Mouse (Mus musculus) CH12.LX (cell line): ENCODE measurements at regions not wholly inside any gene's neighbourhood (a gene's known extent, or its start where the extent isn't known, plus 50 kb on each side); places are given as distances from the start of the nearest gene placed in this dataset.
A peak's percentile ranks its signal among the peaks of the same experiment; 100 is the strongest.

Experiments
- DNase-seq: peaks from one replicate; pipeline ENCODE4 v3.0.0-alpha.2; 2013; ENCODE audit errors: extremely low read depth
- H3K27ac ChIP-seq: 2 replicates; pipeline ENCODE4 v1.5.1; 2012; ENCODE audit warnings: low read depth, mild to moderate bottlenecking, control low read depth, moderate library complexity; ENCODE audit not compliant: insufficient read depth
- H3K27me3 ChIP-seq: replicated peaks from 2 replicates; pipeline ENCODE3; 2012; ENCODE audit warnings: inconsistent platforms
- H3K36me3 ChIP-seq, 2 experiments: replicated peaks in 1 of 2; 2 replicates each; pipeline versions ENCODE3 to v1.6.1; 2012; ENCODE audit warnings: inconsistent platforms in 1 of 2, low read length in 1 of 2, mild to moderate bottlenecking in 1 of 2, mixed read lengths in 1 of 2, moderate library complexity in 1 of 2; ENCODE audit not compliant: control insufficient read depth in 1 of 2, insufficient read depth in 1 of 2
- H3K4me1 ChIP-seq, 2 experiments: 2 replicates each; pipeline ENCODE4 v1.6.1; 2012; ENCODE audit warnings: inconsistent platforms in 1 of 2, moderate library complexity in 1 of 2; ENCODE audit not compliant: insufficient read depth in 2 of 2, control insufficient read depth in 1 of 2
- H3K4me2 ChIP-seq: 2 replicates; pipeline ENCODE4 v1.6.1; 2012; ENCODE audit warnings: low read depth, mild to moderate bottlenecking, control low read depth; ENCODE audit not compliant: poor library complexity, insufficient read depth, severe bottlenecking
- H3K4me3 ChIP-seq, 3 experiments: fragments of 150-350 bp in 1 of 3; sonication (generic) in 1 of 3; replicated peaks in 1 of 3; 2 replicates each; pipeline versions ENCODE3 to v1.5.1; 2011 to 2012; ENCODE audit warnings: low read depth in 2 of 3, low read length in 2 of 3, mild to moderate bottlenecking in 2 of 3, moderate library complexity in 2 of 3, control low read depth in 1 of 3, improper control_type of control experiment in 1 of 3, inconsistent platforms in 1 of 3, mixed read lengths in 1 of 3; ENCODE audit not compliant: poor library complexity in 1 of 3
- H3K79me2 ChIP-seq: replicated peaks from 2 replicates; pipeline ENCODE4 v1.6.1; 2012; ENCODE audit warnings: mild to moderate bottlenecking, moderate library complexity; ENCODE audit not compliant: control insufficient read depth, poor library complexity, insufficient read depth, severe bottlenecking; ENCODE audit errors: extremely low read depth
- H3K9ac ChIP-seq: 2 replicates; pipeline ENCODE4 v1.6.1; 2012; ENCODE audit warnings: low read depth, mild to moderate bottlenecking, control low read depth, moderate library complexity; ENCODE audit not compliant: insufficient read depth
- H3K9me3 ChIP-seq: replicated peaks from 2 replicates; pipeline ENCODE3; 2012; ENCODE audit warnings: low read length, inconsistent platforms, mixed read lengths
- CHD1 ChIP-seq: IDR thresholded peaks from 2 replicates; pipeline ENCODE4 v1.6.1; 2012; ENCODE audit warnings: low read depth, low read length, improper control_type of control experiment, inconsistent platforms
- CHD2 ChIP-seq: IDR thresholded peaks from 2 replicates; pipeline ENCODE4 v1.6.1; 2011; ENCODE audit warnings: low read length, improper control_type of control experiment
- CTCF ChIP-seq, 2 experiments: IDR thresholded peaks in 1 of 2; conservative IDR thresholded peaks in 1 of 2; 2 replicates each; pipeline ENCODE4 v1.5.1; 2011 to 2012; ENCODE audit warnings: low read depth in 2 of 2, low read length in 2 of 2, improper control_type of control experiment in 1 of 2, inconsistent platforms in 1 of 2, mild to moderate bottlenecking in 1 of 2, moderate library complexity in 1 of 2
- E2F4 ChIP-seq: IDR thresholded peaks from 2 replicates; pipeline ENCODE4 v1.6.1; 2011; ENCODE audit warnings: low read depth, low read length, improper control_type of control experiment; ENCODE audit not compliant: insufficient replicate concordance
- ELF1 ChIP-seq: IDR thresholded peaks from 2 replicates; pipeline ENCODE4 v1.6.1; 2014; ENCODE audit warnings: low read depth, mild to moderate bottlenecking, inconsistent platforms, low read length, improper control_type of control experiment
- EP300 ChIP-seq: IDR thresholded peaks from 2 replicates; pipeline ENCODE4 v1.6.1; 2011; ENCODE audit warnings: low read length, improper control_type of control experiment
- ETS1 ChIP-seq: conservative IDR thresholded peaks from 2 replicates; pipeline ENCODE4 v1.6.1; 2012; ENCODE audit warnings: low read depth, mild to moderate bottlenecking, inconsistent platforms, low read length, improper control_type of control experiment, moderate library complexity
- GABPA ChIP-seq: IDR thresholded peaks from 2 replicates; pipeline ENCODE4 v1.6.1; 2012; ENCODE audit warnings: low read depth, low read length, improper control_type of control experiment, inconsistent platforms; ENCODE audit not compliant: insufficient replicate concordance
- IRF4 ChIP-seq: IDR thresholded peaks from 2 replicates; pipeline ENCODE4 v1.6.1; 2014; ENCODE audit warnings: low read depth, mild to moderate bottlenecking, inconsistent platforms, low read length, improper control_type of control experiment
- JUND ChIP-seq: conservative IDR thresholded peaks from 2 replicates; pipeline ENCODE4 v1.6.1; 2011; ENCODE audit warnings: low read depth, low read length, improper control_type of control experiment
- KAT2A ChIP-seq: IDR thresholded peaks from 2 replicates; pipeline ENCODE4 v1.6.1; 2012; ENCODE audit warnings: low read length, improper control_type of control experiment, inconsistent platforms; ENCODE audit not compliant: insufficient replicate concordance
- MAFK ChIP-seq: IDR thresholded peaks from 2 replicates; pipeline ENCODE4 v1.6.1; 2011; ENCODE audit warnings: low read length, improper control_type of control experiment; ENCODE audit not compliant: insufficient replicate concordance
- MAX ChIP-seq: IDR thresholded peaks from 2 replicates; pipeline ENCODE4 v1.6.1; 2011; ENCODE audit warnings: low read length, improper control_type of control experiment
- MXI1 ChIP-seq: IDR thresholded peaks from 2 replicates; pipeline ENCODE4 v1.6.1; 2011; ENCODE audit warnings: mild to moderate bottlenecking, low read depth, low read length, improper control_type of control experiment
- MYC ChIP-seq: IDR thresholded peaks from 2 replicates; pipeline ENCODE4 v1.6.1; 2011; ENCODE audit warnings: low read depth, mild to moderate bottlenecking, improper control_type of control experiment, low read length
- POLR2AphosphoS2 ChIP-seq: IDR thresholded peaks from 2 replicates; pipeline ENCODE4 v1.6.1; 2011; ENCODE audit warnings: low read depth, low read length, improper control_type of control experiment
- RAD21 ChIP-seq: IDR thresholded peaks from 2 replicates; pipeline ENCODE4 v1.6.1; 2011; ENCODE audit warnings: low read depth, mild to moderate bottlenecking, low read length, improper control_type of control experiment, moderate library complexity
- SIN3A ChIP-seq: IDR thresholded peaks from 2 replicates; pipeline ENCODE4 v1.6.1; 2012; ENCODE audit warnings: low read length, improper control_type of control experiment, inconsistent platforms
- SMC3 ChIP-seq: IDR thresholded peaks from 2 replicates; pipeline ENCODE4 v1.6.1; 2011; ENCODE audit warnings: low read depth, low read length, improper control_type of control experiment
- USF1 ChIP-seq: IDR thresholded peaks from 2 replicates; pipeline ENCODE4 v1.6.1; 2014; ENCODE audit warnings: low read depth, mild to moderate bottlenecking, inconsistent platforms, low read length, improper control_type of control experiment
- USF2 ChIP-seq: conservative IDR thresholded peaks from 2 replicates; pipeline ENCODE4 v1.6.1; 2011; ENCODE audit warnings: low read depth, low read length, improper control_type of control experiment
- ZC3H11A ChIP-seq: IDR thresholded peaks from 2 replicates; pipeline ENCODE4 v1.6.1; 2012; ENCODE audit warnings: low read depth, mild to moderate bottlenecking, inconsistent platforms, low read length, improper control_type of control experiment
- ZKSCAN1 ChIP-seq: IDR thresholded peaks from 2 replicates; pipeline ENCODE4 v1.6.1; 2012; ENCODE audit warnings: low read depth, inconsistent platforms, low read length, improper control_type of control experiment, borderline replicate concordance
- ZMIZ1 ChIP-seq: IDR thresholded peaks from 2 replicates; pipeline ENCODE4 v1.6.1; 2012; ENCODE audit warnings: low read depth, mild to moderate bottlenecking, inconsistent platforms, low read length, improper control_type of control experiment
- ZNF384 ChIP-seq: IDR thresholded peaks from 2 replicates; pipeline ENCODE4 v1.6.1; 2012; ENCODE audit warnings: low read depth, low read length, improper control_type of control experiment, inconsistent platforms
- dilution Hi-C: fragments of 300-500 bp; cut with MboI; formaldehyde crosslinking; loops from 2 replicates; pipeline ENCODE4 v1.14.3; 2020; ENCODE audit warnings: low sequenced_read_pairs; ENCODE audit not compliant: extremely low pct_unique_long_range_greater_than_20kb, extremely low pct_ligation_motif_present
- in situ Hi-C: fragments of 300-500 bp; cut with MboI; formaldehyde crosslinking; loops from 3 replicates; pipeline ENCODE4 v1.14.3; 2019; ENCODE audit warnings: low sequenced_read_pairs, low pct_ligation_motif_present, low pct_unique_long_range_greater_than_20kb, mixed read lengths

- Histone ChIP-seq H3K27ac (no peak overlapping the region), H3K4me2 (no peak overlapping the region), H3K36me3 (no peaks in the 10 kb centered on the region), H3K27me3 (no peaks in the 10 kb centered on the region), H3K9me3 (no peaks in the 10 kb centered on the region), H3K4me1 (no peaks in the 10 kb centered on the region), H3K4me3 (no peak overlapping the region), H3K79me2 (no peaks in the 10 kb centered on the region), H3K9ac (no peak overlapping the region)
- TF ChIP-seq MYC (no peak), GABPA (no peak), KAT2A (no peak), USF2 (no peak), ZC3H11A (no peak)
- in situ Hi-C loops: no loop called here
- DNase-seq: no peak
- dilution Hi-C loops: no loop called here
Observed at GRCm38 (mm10) chr13:112211841-112212240, 76.4 kb upstream of the Ankrd55 start.

GRCm38 (mm10) chr13:112212391-112212790 is 75.9 kb upstream of the Ankrd55 start:
- Histone ChIP-seq H3K36me3 (no peaks in the 10 kb centered on the region), H3K27ac (no peak overlapping the region), H3K4me2 (no peak overlapping the region), H3K4me3 (no peak overlapping the region), H3K9me3 (no peaks in the 10 kb centered on the region), H3K9ac (no peak overlapping the region), H3K27me3 (no peaks in the 10 kb centered on the region), H3K4me1 (no peaks in the 10 kb centered on the region), H3K79me2 (no peaks in the 10 kb centered on the region)
- DNase-seq: peak; percentile 6
- in situ Hi-C loops (no loop called here), dilution Hi-C loops (no loop called here)
- TF ChIP-seq SMC3 (peak; percentile 12; the same call in 1 of the 2 replicates), ELF1 (no peak), CTCF (conservative IDR thresholded peaks at IDR 0.05 in 1 of 2, IDR thresholded peaks at IDR 0.05 in 1 of 2; ENCODE audit: low read depth in 2 of 2, low read length in 2 of 2) (peak in 1 of 2 experiments; percentile 21; a peak in 1 of 4 replicates), RAD21 (no peak), MAFK (no peak)

- H3K4me1 ChIP-seq: no peaks in the 10 kb centered on the region
- H3K4me2 ChIP-seq: no peak overlapping the region
- no peaks in the 10 kb centered on the region for H3K27me3 ChIP-seq
- H3K4me3 ChIP-seq: no peak overlapping the region
- dilution Hi-C loops (no loop called here), in situ Hi-C loops (no loop called here)
- no peak for DNase-seq
- H3K9ac ChIP-seq: no peak overlapping the region
- TF ChIP-seq ETS1: no peak
- no peak for TF ChIP-seq MAX
- TF ChIP-seq USF1: no peak
- TF ChIP-seq USF2: no peak
- no peak for TF ChIP-seq ZNF384
- no peak for TF ChIP-seq ZKSCAN1
- TF ChIP-seq MYC: no peak
- no peak for TF ChIP-seq JUND
- no peak for TF ChIP-seq MXI1
- no peak for TF ChIP-seq CHD1
- TF ChIP-seq ZMIZ1: no peak
- no peak for TF ChIP-seq POLR2AphosphoS2
- no peak for TF ChIP-seq CHD2
- TF ChIP-seq IRF4: no peak
- TF ChIP-seq MAFK: no peak
- TF ChIP-seq SIN3A: no peak
- no peak for TF ChIP-seq ELF1
- TF ChIP-seq E2F4: no peak
- no peak for TF ChIP-seq EP300
- H3K36me3 ChIP-seq: no peaks in the 10 kb centered on the region
- no peaks in the 10 kb centered on the region for H3K79me2 ChIP-seq
- H3K9me3 ChIP-seq: no peaks in the 10 kb centered on the region
- H3K27ac ChIP-seq: no peak overlapping the region
Observed at GRCm38 (mm10) chr13:112213652-112214081, 74.6 kb upstream of the Ankrd55 start.
